ENCODE assay signal across 18 mouse cellular contexts in the genomic region with DNA sequence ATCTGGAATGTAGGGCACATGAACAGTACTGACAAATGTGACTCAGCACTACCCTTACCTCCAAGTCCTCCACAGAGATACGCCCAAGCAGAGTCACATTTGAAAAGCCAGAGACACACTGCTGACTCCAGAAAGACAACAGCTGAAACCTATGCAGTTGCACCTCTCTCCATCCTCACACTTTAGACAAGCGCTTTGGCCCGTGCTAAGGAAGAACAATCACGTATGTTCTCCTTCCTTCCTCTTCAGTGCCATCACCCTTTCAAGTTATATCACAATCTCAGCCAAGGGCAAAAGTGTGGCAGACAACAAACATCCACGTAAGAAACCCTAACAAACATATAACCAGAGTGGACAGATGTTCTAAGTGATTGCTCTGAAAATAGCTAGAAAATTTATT.
"Had no signal": no experiment of that assay in that cellular context is flagged by ENCODE, and none has a peak within 500 bp of the region (broad histone marks: within the 10 kb centered on the region; RNA-seq: fewer than 3 reads in every experiment).

No protein-coding gene starts in this region.

- H3K27ac ChIP-seq: liver, embryonic 13.5 days; liver, embryonic 15.5 days; lung, embryonic 15.5 days; macrophage; midbrain, embryonic 13.5 days; midbrain, embryonic 15.5 days; neural tube, embryonic 12.5 days; stomach, embryonic 15.5 days; stomach, postnatal 0 days had no signal

- H3K9ac ChIP-seq: liver, embryonic 13.5 days; liver, embryonic 15.5 days; liver, postnatal 0 days; lung, embryonic 15.5 days; midbrain, embryonic 13.5 days; midbrain, embryonic 15.5 days; neural tube, embryonic 12.5 days; stomach, embryonic 15.5 days had no signal

- H3K4me3 ChIP-seq: liver, embryonic 13.5 days; liver, embryonic 15.5 days; lung, embryonic 15.5 days; megakaryocyte, embryonic 14.5 days; midbrain, embryonic 13.5 days; midbrain, embryonic 15.5 days; neural tube, embryonic 12.5 days; stomach, embryonic 15.5 days had no signal

- H3K4me1 ChIP-seq: liver, embryonic 13.5 days; liver, embryonic 15.5 days; megakaryocyte, embryonic 14.5 days; stomach, embryonic 15.5 days had no signal

- DNase-seq: liver, embryonic 13.5 days; liver, postnatal 0 days; lung, postnatal 36 days; right cerebral cortex, postnatal 25 days; thymus, adult 2 months; thymus, postnatal 25 days; thymus, postnatal 4 days had no signal

- H3K9me3 ChIP-seq: liver, embryonic 13.5 days; liver, embryonic 15.5 days; lung, embryonic 15.5 days; megakaryocyte, embryonic 14.5 days; midbrain, embryonic 13.5 days; midbrain, embryonic 15.5 days; neural tube, embryonic 12.5 days; stomach, embryonic 15.5 days had no signal

- H3K36me3 ChIP-seq: liver, embryonic 13.5 days; liver, embryonic 15.5 days; lung, embryonic 15.5 days; midbrain, embryonic 13.5 days; midbrain, embryonic 15.5 days; neural tube, embryonic 12.5 days; stomach, embryonic 15.5 days had no signal

- H3K4me2 ChIP-seq: liver, embryonic 11.5 days; liver, embryonic 13.5 days; liver, embryonic 15.5 days; lung, embryonic 15.5 days; midbrain, embryonic 11.5 days; midbrain, embryonic 13.5 days; midbrain, embryonic 15.5 days; neural tube, embryonic 12.5 days; stomach, embryonic 15.5 days had no signal

- ATAC-seq: liver, postnatal 0 days; midbrain, embryonic 13.5 days; midbrain, embryonic 15.5 days had no signal

- H3K27me3 ChIP-seq: liver, embryonic 13.5 days; liver, embryonic 15.5 days; lung, embryonic 15.5 days; megakaryocyte, embryonic 14.5 days; midbrain, embryonic 13.5 days; midbrain, embryonic 15.5 days; neural tube, embryonic 12.5 days; stomach, embryonic 15.5 days had no signal
